Mouse (Mus musculus) forebrain, embryonic 11.5 days (tissue): ENCODE measurements at regions not wholly inside any gene's neighbourhood (a gene's known extent, or its start where the extent isn't known, plus 50 kb on each side); places are given as distances from the start of the nearest gene placed in this dataset.

ENCODE experiments used
- ATAC-seq: fragments of 200-750 bp; cut with Nextera tagmentation; replicated peaks from 2 replicates; pipeline ENCODE4 v1.8.0; 2017; ENCODE audit warnings: moderate TSS enrichment; ENCODE audit not compliant: low FRiP score
- DNase-seq: peaks from one replicate; pipeline ENCODE4 v3.0.0-alpha.2; 2017; ENCODE audit warnings: low spot score
- H3K27ac ChIP-seq: fragments of 300-500 bp; sonication (generic); 2 replicates; pipeline ENCODE4 v1.5.1; 2014; ENCODE audit warnings: low read depth, low read length
- H3K27me3 ChIP-seq: fragments of 300-500 bp; sonication (generic); 2 replicates; pipeline ENCODE4 v1.6.1; 2014; ENCODE audit warnings: mild to moderate bottlenecking, low read length, mixed read lengths; ENCODE audit not compliant: control insufficient read depth, insufficient read depth
- H3K36me3 ChIP-seq: fragments of 300-500 bp; sonication (generic); 2 replicates; pipeline ENCODE4 v1.6.1; 2014; ENCODE audit warnings: mild to moderate bottlenecking, low read length, moderate library complexity, mixed read lengths; ENCODE audit not compliant: control insufficient read depth, insufficient read depth
- H3K4me1 ChIP-seq: fragments of 300-500 bp; sonication (generic); replicated peaks from 2 replicates; pipeline ENCODE4 v1.6.1; 2014; ENCODE audit warnings: low read length, mixed read lengths; ENCODE audit not compliant: control insufficient read depth, insufficient read depth
- H3K4me2 ChIP-seq: fragments of 300-500 bp; sonication (generic); 2 replicates; pipeline ENCODE4 v1.6.1; 2014; ENCODE audit warnings: low read depth, mild to moderate bottlenecking, low read length, moderate library complexity, mixed read lengths; ENCODE audit not compliant: severe bottlenecking
- H3K4me3 ChIP-seq: fragments of 300-500 bp; sonication (generic); 2 replicates; pipeline ENCODE4 v1.5.1; 2014; ENCODE audit warnings: low read depth, low read length
- H3K9ac ChIP-seq: fragments of 300-500 bp; sonication (generic); 2 replicates; pipeline ENCODE4 v1.6.1; 2014; ENCODE audit warnings: low read length
- H3K9me3 ChIP-seq: fragments of 300-500 bp; sonication (generic); 2 replicates; pipeline ENCODE4 v1.6.1; 2016; ENCODE audit warnings: low read length, mixed read lengths; ENCODE audit not compliant: control insufficient read depth
- WGBS: fragments of 180-500 bp; shearing (Covaris S2); extraction: QIAGEN DNeasy Blood & Tissue Kit; methylation state at CpG from one replicate; pipeline ENCODE4 v1.1.7; 2014; 5-methylcytosine and 5-hydroxymethylcytosine counted together

DNA sequence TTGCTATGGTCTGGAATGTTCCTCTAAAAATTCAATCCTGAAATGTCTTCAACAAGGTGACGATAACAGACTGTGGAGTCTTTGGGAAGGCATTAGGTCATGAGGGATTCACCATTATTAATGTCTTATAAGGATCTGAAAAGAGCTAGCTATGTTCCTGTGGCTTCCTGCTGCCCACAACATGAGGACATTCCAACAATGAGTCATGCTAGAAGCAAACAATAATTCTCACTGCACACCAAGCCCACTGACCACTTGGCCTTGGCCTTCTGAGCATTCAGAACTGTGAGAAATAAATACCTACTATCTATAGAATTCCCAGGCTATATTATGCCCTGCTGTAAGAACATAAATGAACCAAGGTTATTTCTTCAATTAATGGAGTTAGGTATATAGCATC, 433.9 kb downstream of the Gpam start:
- WGBS = 83% methylated on average over 1 of the region's 1 CpGs

DNA sequence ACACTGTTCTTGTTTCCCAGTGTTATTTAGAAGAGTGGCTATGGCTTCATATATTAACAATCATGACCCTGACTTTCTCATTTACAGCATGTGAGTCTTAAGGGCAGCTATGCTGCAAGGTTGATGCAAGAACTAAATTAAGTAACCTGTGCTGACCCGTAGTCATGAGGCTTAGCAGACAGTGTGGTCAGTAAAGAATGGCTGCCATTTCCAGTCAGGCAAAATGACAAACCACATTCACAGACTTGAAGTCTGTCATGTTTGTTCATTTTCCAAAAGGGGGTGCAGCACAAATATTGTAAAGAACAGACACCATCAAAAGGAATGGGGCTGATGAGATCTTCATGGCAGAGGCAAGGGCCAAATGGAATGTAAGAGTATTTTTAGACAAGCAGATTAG, 435.2 kb downstream of the Gpam start:
- no peak overlapping the region for H3K9ac ChIP-seq
- H3K9me3 ChIP-seq = no peaks in the 10 kb centered on the region
- H3K27me3 ChIP-seq = no peaks in the 10 kb centered on the region
- ATAC-seq (no peak), DNase-seq (no peak)
- no peak overlapping the region for H3K27ac ChIP-seq
- H3K4me2 ChIP-seq = no peak overlapping the region
- no peak overlapping the region for H3K4me3 ChIP-seq
- WGBS = 93% methylated on average over 1 of the region's 1 CpGs
- no peaks in the 10 kb centered on the region for H3K4me1 ChIP-seq
- no peaks in the 10 kb centered on the region for H3K36me3 ChIP-seq

More for the DNA sequence above, 433.9 kb downstream of the Gpam start:
- no peak overlapping the region for H3K27ac ChIP-seq
- no peaks in the 10 kb centered on the region for H3K4me1 ChIP-seq
- DNase-seq (no peak), ATAC-seq (no peak)
- H3K4me3 ChIP-seq = no peak overlapping the region
- no peak overlapping the region for H3K9ac ChIP-seq
- no peaks in the 10 kb centered on the region for H3K36me3 ChIP-seq
- H3K4me2 ChIP-seq = no peak overlapping the region
- no peaks in the 10 kb centered on the region for H3K27me3 ChIP-seq
- H3K9me3 ChIP-seq = no peaks in the 10 kb centered on the region

DNA sequence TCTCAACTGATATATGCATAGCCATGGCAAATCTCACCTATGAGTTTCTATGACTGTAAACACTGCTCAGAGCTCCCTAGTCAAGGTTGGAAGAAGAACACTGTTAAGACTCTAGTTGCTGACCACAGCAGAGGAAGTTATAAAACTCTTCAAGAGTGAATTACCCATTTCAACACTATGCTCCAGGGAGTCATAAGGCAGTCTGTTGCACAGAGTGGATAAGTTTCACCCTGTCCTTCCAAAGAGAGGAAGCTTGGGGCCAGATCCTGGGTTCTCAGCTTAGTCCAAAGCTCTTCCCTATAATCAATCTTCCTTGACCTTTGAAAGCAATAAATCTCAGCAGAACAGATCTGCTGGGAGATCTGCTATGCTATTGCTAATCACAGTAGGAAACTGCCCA, 438.4 kb downstream of the Gpam start:
- Histone ChIP-seq H3K4me2 (no peak overlapping the region), H3K36me3 (no peaks in the 10 kb centered on the region), H3K27me3 (no peaks in the 10 kb centered on the region), H3K9me3 (no peaks in the 10 kb centered on the region), H3K27ac (no peak overlapping the region), H3K4me3 (no peak overlapping the region), H3K4me1 (no peaks in the 10 kb centered on the region), H3K9ac (no peak overlapping the region)
- ATAC-seq (no peak), DNase-seq (no peak)

DNA sequence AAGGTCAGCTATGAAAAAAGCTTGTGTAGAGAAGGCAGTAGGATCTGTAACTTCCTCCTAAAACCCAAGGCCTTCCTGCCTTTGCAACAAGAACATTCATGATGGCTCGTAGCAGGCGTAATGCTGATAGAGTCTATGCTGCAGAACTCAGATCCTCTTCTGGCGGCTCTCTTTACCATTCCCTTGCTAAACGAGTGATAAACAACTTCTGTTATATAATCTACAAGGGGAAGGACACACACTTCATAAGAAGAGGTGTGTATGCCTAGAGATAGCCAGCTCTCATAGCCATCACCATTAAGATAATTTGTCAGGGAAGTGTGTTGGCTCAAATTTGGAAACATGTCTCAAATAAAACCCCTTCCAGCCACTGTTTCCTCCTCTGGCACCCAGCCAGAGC, 441.9 kb downstream of the Gpam start:
- no peak for DNase-seq
- Histone ChIP-seq H3K4me1 (no peaks in the 10 kb centered on the region), H3K27me3 (no peaks in the 10 kb centered on the region), H3K4me3 (no peak overlapping the region), H3K4me2 (no peak overlapping the region), H3K9ac (no peak overlapping the region), H3K27ac (no peak overlapping the region), H3K36me3 (no peaks in the 10 kb centered on the region), H3K9me3 (no peaks in the 10 kb centered on the region)
- no peak for ATAC-seq
- WGBS = 92% methylated on average over 4 of the region's 4 CpGs
